Mouse (Mus musculus): ENCODE measurements at regions not wholly inside any gene's neighbourhood (a gene's known extent, or its start where the extent isn't known, plus 50 kb on each side); places are given as distances from the start of the nearest gene placed in this dataset.

DNA sequence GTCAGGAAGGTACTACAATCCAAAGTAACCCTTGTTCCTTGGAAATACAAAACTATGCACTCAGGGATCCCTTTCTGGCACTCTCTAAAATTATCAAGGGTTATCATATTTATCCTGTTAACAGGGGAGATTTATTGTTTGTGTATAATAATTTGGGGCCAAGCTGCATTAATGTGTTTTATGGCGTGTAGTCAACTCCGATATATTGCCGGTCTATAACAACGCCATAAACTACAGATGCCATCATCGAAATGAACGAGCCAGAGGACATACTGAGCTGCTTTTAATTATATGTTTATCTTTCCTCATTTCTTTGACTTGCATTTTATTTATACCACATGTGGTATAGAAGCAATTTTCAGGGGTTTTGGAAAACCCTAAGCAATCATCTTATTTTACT lies 147.2 kb downstream of the Nr2f2 start:
- DNase-seq (ENCODE audit: low spot score in 2 of 2) = no peak

DNA sequence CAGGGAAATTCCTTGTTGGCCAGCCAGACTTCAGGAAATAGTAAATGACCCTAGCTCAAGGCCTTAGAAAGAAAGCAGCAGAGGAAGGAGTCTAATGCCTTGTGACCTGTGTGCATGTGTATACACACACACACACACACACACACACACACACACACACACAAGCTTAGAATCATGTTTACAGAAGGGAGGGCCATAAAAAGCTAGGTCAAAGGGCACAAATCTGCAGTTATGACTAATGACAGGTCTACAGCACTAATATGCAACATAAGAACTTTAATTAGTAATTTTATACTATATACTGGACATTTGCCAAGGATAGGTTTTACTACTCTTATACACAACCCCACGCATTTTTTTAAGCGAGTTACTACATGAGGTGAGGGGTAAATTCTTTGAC lies 149.4 kb downstream of the Nr2f2 start:
- DNase-seq (ENCODE audit: low spot score in 2 of 2) = no peak

DNA sequence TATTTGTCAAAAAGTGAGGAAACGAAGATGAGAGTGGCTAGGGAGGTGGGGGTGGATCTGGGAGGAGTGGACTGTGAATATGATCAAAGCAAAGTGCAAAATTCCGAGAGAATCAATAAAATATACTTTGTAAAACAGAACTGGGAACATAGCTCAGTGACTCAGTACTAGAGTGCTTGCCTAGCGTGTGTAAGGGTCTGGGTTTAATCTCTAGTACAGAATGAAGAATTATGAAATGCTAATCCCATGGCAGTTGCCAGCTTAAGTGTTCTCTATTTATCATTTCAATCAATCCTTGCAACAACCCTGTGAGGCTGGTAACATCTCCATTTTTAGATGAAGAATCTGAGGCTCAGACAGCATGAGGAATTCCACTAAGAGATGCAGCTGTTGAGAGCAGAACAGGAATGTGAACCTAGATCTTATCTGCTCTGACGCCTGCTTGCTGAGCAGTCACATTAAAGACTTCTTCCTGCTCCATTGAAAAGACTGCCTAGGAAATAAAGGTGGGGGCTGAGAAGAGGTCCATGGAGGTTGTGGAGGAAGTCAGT lies 152.5 kb downstream of the Nr2f2 start:
- no peak for DNase-seq (ENCODE audit: low spot score in 2 of 2)

DNA sequence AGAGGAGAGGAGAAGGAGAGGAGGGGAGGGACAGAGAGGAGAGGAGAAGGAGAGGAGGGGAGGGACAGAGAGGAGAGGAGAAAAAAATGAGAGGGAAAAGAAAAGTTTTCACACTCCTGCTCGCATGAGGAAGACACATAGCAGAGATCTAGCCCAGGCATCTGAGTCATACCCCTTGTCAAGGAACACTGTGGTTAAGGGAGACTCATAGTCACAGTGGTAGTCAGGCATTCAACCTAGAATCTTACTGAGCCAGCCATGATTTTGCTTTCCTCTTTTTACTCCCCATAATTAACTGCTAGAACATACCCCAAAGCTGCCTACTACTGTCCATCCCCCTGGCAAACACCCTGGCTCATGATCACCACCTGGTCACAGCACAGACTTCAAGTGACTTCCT lies 160.6 kb downstream of the Nr2f2 start:
- DNase-seq (ENCODE audit: low spot score in 2 of 2) = no peak

DNA sequence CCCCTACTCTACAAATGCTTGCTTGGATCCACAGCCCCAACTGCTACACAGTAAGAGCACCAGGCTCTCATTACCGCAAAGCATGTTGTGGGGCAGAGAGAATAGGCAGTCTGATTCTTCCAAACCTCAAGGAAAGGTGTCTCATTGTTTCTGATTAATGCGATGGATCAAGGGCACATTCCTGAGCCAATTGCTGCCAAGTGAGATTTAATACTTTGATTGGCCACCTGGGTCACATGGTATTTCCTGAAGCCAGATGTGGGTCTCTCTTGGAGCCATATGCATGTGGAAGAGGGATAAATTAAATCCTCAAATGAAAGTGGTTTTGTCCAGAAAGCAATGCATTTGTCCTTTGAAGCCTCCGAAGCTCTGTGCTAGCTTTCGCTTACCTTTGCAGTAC lies 166.3 kb downstream of the Nr2f2 start:
- DNase-seq (ENCODE audit: low spot score in 2 of 2) = no peak

DNA sequence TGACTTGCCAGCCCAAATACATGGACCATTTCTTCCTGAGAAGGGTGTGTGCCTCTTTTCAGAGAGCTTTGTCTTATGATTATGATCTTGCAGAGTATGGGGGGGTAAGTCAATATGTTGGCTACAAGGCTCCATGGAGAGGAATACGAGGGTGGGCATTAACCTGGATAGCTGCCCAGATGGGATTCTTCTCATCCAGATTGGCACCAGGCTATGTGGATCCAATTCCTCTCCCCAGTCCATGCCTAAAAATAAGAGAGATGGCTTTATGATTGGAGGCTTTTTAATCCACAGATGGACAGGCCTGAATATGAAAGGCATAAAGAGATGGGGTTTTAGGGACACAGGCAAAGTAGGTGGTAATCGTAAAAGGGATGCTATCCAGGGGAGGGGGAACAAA lies 187.6 kb downstream of the Nr2f2 start:
- DNase-seq (ENCODE audit: low spot score in 2 of 2) = no peak

DNA sequence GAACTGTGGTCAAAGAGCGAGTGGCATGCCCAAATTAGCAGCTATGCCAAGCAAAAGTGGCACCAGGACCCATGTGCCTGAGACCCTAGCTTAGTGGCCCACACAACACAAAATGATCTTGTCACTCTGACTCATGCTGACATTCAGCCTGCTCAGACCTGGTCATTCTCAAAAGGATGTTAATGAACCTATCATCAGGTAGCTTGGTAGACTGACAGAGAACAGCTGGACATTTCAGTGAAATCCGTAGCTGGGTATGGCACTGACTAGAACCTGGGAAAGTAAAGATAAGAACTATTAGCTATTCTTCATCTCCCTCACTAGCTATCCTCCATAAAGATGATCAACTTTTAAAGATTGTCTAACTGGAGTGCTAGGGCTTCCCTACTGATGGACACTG lies 188.5 kb downstream of the Nr2f2 start:
- DNase-seq (ENCODE audit: low spot score in 2 of 2) = no peak

DNA sequence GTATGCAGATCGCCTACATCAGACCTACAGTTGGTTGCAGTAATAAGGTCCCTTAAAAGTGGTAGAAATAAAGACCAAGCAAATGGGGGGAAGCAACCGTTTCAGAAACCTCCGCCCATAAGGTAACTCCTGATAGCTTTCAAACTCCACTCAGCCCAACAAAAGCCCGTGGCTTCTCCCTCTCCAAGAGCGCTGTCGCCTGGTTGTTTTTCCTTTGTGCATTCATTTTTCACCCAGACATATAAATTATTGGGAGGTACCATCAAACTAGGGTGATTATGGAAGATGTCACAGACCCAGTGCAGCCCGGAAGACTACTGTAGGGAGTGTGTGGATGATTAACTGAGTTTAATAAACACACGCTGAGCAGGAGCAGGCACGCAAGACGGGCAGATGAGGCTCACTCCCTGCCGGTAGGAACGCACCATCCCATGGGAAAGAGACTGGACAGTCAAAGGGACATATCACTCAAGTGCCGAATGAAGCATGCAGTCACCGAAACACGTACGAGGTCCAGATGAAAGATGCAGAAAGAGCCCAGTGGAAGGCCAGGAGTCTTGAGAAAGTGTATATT lies 189.8 kb downstream of the Nr2f2 start:
- no peak for DNase-seq (ENCODE audit: low spot score in 2 of 2)

DNA sequence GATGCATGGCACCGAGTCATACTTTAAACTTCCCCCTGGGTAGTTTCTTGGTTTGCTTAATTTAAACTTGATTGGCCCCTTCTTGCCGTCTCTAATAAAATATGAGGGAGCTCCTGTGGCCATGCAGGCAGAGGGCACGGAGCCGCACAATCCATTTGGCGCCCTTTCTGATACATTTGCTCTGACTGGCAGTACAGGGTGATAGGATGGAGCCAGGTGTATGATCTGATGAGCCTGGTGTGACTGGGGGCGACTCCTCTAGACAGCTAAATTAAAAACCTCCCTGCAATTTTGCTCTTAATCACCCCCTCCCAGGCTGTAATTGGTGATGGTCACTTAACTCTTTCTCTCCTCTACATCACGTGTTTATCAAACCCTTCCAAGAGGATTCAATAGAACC lies 190.4 kb downstream of the Nr2f2 start:
- no peak for DNase-seq (ENCODE audit: low spot score in 2 of 2)

DNA sequence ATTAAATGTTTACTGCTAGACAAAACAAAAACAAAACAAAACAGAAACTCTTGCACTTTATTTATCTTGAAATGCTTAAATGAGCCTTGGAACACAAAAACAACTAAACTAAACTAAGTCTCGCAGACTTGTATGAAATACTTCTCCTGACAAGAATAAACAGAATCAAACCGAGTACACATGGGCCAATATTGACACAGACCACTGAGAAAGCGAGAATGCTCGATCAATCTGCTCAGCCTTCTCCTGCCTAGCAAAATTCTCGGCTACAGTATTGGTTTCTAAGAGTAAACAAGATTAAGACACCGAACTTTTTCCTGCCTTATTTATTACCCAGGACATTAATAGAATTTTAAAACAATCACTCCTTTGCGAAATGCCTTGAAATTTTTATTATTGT lies 194.1 kb downstream of the Nr2f2 start:
- no peak for DNase-seq (ENCODE audit: low spot score in 2 of 2)

DNA sequence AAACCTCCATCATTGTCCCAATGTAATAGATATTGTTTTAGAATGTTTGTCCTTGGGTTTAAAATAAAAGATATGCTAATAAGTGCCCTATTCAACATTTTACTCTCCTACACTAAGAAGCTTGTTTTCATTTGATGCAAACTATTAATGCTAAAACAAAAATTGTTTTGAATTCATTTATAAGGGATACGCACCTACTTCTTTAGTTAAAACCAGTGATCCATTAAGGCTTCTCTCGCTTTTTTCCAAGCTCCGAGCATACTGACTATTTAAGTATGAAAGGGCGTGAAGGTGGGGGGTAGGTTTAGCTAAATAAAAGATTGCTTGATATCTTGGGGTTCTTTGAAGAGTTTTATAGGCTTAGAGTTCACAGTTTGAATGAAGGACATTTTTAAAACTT lies 195.1 kb downstream of the Nr2f2 start:
- no peak for DNase-seq (ENCODE audit: low spot score in 2 of 2)

DNA sequence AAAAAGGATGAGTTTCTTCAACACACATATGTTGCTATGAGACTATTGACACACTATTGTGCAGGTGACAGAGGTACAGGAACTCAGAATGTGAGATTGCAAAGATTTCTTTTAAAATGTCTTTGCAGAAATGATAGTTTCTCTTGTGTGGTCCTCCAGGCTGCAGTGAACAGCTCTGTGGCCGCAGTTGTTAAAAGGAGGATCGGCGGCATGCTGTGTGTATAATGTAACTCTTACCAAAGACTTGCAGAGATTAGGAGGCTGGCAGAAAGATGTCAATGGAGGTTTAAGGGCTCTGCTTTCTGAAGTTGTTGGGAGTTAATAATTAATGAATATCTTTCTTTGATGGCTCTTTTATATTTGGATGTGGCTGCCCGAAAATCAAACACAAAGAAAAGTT lies 198.5 kb downstream of the Nr2f2 start:
- no peak for DNase-seq (ENCODE audit: low spot score in 2 of 2)

DNA sequence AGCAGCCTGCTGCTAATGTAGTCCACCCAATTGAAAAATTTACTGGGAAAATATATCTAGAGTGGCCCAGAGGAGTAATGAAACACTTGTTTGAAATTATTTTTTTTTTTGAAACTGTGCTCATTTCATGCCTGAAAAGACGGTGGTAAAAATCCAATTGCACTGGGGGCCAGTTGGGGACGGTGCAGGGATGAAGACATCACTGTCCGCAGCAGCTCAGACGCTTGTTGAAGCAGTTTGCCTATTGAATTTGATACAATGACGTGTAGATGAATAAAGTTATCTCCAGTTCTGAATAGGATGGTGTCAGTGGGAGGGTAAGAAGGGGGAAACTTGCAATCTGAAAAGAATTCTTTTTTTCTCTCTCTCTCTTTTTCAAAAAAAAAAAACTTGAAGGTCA lies 200.5 kb downstream of the Nr2f2 start:
- no peak for DNase-seq (ENCODE audit: low spot score in 2 of 2)

DNA sequence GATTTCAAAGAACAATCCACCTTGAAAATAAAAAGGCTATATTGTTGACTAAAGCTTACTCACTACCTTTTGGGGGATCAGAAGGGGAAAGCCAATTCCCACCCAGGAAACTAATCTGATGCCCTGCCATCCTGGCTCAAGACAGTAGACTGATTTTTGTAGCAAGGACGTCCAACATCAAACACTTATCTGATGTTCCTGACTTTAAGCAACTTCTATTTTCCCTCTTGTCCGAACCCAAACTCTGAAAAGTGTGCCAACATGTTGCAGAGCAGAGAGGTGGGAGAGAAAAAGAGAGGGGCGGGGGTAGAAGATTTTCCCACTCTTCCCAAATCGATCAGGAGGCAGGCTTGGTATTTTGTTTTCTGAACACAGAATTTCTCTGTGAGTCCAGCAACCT lies 201.0 kb downstream of the Nr2f2 start:
- DNase-seq (ENCODE audit: low spot score in 2 of 2) = no peak

DNA sequence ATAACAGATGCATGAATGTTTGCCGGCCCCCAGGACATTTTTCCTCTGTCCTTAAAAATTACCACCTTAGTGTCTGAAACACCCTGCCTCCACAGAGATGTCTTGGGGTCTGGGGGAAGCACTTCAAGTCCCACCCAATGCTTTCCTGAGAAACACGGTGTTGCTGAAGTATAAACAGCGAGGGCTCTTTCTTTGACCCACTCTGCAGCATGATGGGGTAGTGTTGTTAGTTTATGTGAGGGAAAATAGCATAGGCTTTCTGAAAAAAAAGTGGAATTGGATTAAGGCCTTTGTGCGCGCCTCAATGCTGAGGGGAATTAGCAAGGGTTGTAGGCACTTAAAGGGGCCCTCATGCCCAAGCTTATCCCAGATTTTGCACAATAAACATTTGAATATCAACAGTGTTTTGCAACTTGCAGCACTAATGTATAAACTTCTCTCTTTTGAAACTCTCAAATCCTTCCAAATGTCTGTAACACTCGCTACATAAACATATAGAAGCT lies 201.8 kb downstream of the Nr2f2 start:
- no peak for DNase-seq (ENCODE audit: low spot score in 2 of 2)

DNA sequence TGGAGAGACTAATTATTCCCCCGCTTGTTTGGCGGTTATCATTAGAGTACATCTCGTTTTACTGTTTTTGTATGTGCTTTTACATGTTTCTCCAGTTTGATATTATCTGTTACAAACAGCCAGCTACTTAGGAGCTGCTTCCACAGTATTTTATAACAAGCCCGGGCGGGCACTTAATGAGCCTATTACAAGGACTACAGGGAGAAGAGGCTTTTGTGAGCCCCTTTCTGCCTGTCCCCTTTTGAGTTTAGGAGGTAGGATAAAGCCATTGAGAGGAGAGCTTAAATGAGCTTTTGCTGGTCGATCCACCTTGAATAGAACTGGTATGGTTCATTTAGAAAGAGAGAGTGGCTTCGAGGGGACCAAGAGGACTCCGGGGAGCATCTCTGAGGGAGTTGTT lies 208.0 kb downstream of the Nr2f2 start:
- no peak for DNase-seq (ENCODE audit: low spot score in 2 of 2)

DNA sequence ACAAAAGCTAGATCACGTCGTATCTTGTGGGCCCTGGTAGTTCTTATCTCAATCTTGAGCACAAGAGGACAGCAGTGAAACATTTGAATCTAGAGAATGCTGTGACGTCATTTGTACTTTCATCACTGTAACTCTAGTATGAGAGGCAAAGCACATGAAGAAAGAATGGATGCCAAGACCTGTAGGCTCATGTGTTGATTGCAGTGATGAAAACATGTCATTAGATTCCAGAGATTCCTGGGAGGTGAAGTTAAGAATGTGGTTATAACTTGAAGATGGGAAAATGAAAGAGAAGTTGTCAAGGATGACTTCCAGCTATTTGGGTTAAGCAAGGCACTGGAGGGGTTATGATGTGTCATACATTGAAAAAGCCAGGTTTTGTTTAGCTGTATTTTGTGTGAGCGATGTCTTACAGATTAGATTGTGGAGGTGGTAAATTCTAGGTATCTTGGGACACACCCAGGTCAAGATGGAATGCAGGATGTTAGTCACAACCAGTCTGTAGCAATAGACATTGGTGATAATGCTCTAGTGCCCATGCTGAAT lies 221.7 kb downstream of the Nr2f2 start:
- no peak for DNase-seq (ENCODE audit: low spot score in 2 of 2)

DNA sequence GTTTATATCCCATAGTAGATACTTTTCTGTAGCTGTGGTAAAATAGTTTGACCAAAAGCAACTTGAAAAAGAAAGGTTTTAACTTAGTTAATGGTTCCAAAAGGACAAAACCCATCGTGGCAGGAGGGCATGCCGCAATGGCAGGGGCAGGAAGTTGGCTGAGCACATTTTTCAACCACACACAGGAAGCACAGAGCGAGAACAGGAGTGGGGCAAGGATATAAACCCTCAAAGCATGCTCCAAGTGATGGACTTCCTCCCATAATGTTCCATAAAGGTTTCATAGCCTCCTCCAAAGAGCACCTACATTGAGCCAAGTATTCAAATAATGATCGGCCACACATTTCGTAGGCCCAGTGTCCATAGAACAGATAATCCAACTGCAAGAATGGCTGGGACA lies 229.7 kb downstream of the Nr2f2 start:
- no peak for DNase-seq (ENCODE audit: low spot score in 2 of 2)

DNA sequence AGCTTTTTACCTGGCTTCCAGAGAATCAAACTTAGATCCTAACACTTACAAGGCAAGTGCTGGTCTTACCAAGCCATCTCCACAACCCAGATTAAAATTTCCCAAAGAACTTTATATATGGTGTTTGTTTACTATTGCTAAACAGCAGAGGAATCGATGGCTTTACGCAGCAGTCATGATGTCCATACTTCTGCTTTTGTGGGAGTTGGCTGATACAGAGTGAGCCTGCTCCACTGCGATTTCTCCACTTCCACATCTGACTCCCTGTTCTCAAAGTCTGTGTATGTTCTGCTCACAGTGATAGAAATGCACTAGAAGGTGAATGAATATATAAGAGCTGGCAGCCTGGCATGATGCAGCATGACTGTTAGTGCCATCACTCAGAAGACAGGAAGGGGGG lies 231.1 kb downstream of the Nr2f2 start:
- DNase-seq (ENCODE audit: low spot score in 2 of 2) = no peak

DNA sequence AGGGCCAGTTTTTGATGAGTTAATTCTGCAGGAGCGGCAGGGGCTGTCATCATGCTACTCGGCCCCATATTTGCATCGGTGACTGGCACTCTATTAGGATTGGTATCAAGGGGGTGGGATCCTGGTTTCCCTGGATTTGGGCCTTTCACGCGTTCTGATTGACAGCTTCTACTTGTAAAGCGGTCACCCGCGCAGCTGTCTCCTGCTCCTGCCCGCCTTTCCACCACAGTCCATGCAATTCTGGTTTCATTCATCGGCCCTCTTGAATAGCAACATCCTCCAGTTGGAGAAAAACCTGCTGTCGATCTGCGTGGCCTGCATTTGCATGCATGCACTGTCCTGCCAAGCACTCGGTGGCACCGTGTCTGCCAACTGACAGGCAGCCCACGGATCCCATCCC lies 236.6 kb downstream of the Nr2f2 start:
- DNase-seq (ENCODE audit: low spot score in 2 of 2) = peak; percentile 3 to 6

DNA sequence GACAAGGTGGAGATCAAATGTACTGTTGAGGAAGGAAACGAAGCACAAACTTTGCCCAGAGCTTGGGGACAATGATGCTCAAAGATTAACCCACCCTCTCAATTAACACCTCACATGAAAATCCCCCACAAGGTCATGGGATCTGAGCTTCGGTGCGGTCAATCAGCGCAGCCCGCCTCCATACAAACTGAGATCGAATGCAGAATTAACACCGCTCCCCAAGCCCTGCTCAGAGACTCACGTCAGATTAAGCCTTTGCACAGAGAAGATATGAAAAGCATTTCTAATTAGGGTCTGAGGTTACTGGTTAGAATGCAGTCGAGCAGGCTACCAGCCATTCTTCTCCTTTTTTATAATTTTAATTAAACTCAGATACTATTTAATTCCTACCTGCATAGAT lies 243.7 kb downstream of the Nr2f2 start:
- DNase-seq (ENCODE audit: low spot score in 2 of 2) = no peak

DNA sequence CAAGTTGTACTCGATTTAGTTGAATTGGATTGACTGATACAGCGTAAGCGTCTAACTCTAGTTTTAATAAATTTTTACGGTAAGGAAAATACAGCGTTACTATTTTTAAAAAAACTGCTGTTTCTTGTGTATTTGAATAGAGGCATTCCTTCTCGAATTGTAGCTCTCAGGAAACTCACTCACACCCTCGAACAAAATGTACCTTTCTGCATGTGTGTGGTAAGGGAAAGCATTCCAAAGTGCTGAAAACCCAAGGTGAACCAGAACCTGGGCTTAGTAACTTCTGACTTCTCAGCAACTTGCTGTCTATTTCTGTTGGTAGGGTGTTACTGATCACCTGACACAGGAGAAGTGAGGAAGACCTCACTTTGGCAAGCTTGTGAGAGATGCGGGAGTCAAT lies 247.0 kb downstream of the Nr2f2 start:
- no peak for DNase-seq (ENCODE audit: low spot score in 2 of 2)

DNA sequence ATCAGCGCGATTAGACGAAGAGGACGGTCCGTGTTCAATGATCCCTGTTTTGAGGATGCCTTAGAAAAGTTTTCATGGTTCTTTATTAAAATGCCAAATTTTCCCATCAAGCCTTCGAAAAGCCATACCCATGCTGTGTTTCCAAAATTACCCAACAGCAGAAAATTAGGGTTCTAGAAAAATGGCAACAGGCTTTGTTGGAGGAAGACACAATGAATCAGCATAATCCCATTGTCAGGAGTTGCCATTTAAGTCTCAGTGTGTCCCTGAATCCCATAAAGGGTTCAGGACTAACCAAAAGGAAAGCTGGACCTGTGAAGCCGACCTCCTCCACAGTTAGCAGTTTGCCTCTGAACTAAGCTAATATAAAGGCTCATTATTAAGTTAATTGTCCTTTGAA lies 247.6 kb downstream of the Nr2f2 start:
- DNase-seq (ENCODE audit: low spot score in 2 of 2) = no peak
